Mouse (Mus musculus) bone marrow, adult 2 months (tissue): ENCODE measurements around the gene 4930572O03Rik. TPM values are rescaled to one million over a fixed set of nuclear protein-coding genes. Genes with fewer than 3 reads are reported as not detected.
"Not testable (repeated sequence)": the region's sequence is repeated elsewhere in the genome, so short reads cannot be mapped to it uniquely, and the experiment has no call there.

ENCODE experiments used
- H3K27ac ChIP-seq: fragments of 200-500 bp; 2 replicates; pipeline ENCODE4 v1.5.1; 2012; ENCODE audit warnings: low read depth, mild to moderate bottlenecking, control low read depth, inconsistent platforms, low read length; ENCODE audit not compliant: control insufficient read depth, poor library complexity, insufficient read depth
- H3K4me1 ChIP-seq: fragments of 200-500 bp; 2 replicates; pipeline ENCODE4 v1.6.1; 2011; ENCODE audit warnings: low read length; ENCODE audit not compliant: control insufficient read depth, insufficient read depth
- H3K4me3 ChIP-seq: fragments of 200-500 bp; replicated peaks from 2 replicates; pipeline ENCODE3; 2011; ENCODE audit warnings: mild to moderate bottlenecking, low read depth, low read length, control low read depth; ENCODE audit not compliant: control insufficient read depth
- WGBS: fragments of 180-500 bp; shearing (Covaris S2); methylation state at CpG from one replicate; pipeline ENCODE4 v1.1.7; 2018; 5-methylcytosine and 5-hydroxymethylcytosine counted together
- polyA plus RNA-seq: library from polyadenylated mRNA; stranded (reverse); fragments of >200 nt; gene quantifications from 2 replicates; pipeline ENCODE4 v1.2.4, GENCODE M21; 2011; ENCODE audit warnings: low replicate concordance; ENCODE audit not compliant: missing spikeins, insufficient read depth, insufficient read length

4930572O03Rik gene
- polyA plus RNA-seq: not detected in 2 replicates

GRCm38 (mm10) chr5:15656959-15657358 lies at the start of gene 4930572O03Rik:
4930572O03Rik (minus strand) TSS chr5:15657059.
- H3K4me3 ChIP-seq, H3K4me1 ChIP-seq, H3K27ac ChIP-seq: not testable (repeated sequence)
- 62% methylated on average over 1 of the region's 1 CpGs for WGBS

GRCm38 (mm10) chr5:15702891-15703290 lies 46.0 kb upstream of the 4930572O03Rik start:
- H3K27ac ChIP-seq: not testable (repeated sequence)

GRCm38 (mm10) chr5:15697719-15698118 lies 40.9 kb upstream of the 4930572O03Rik start:
- WGBS: 28% methylated on average over 2 of the region's 2 CpGs
- not testable (repeated sequence) for H3K27ac ChIP-seq, H3K4me1 ChIP-seq, H3K4me3 ChIP-seq

More at GRCm38 (mm10) chr5:15702891-15703290, 46.0 kb upstream of the 4930572O03Rik start:
- H3K4me3 ChIP-seq, H3K4me1 ChIP-seq: not testable (repeated sequence)
- 22% methylated on average over 5 of the region's 5 CpGs for WGBS

- H3K4me3 ChIP-seq, H3K27ac ChIP-seq: not testable (repeated sequence)
- 70% methylated on average over 4 of the region's 4 CpGs for WGBS
These were observed 35.0 kb upstream of the 4930572O03Rik start for GRCm38 (mm10) chr5:15691849-15692248.

GRCm38 (mm10) chr5:15690822-15691221 lies 34.0 kb upstream of the 4930572O03Rik start:
- H3K27ac ChIP-seq, H3K4me1 ChIP-seq, H3K4me3 ChIP-seq: not testable (repeated sequence)
- WGBS: 77% methylated on average over 4 of the region's 4 CpGs

More at GRCm38 (mm10) chr5:15691849-15692248, 35.0 kb upstream of the 4930572O03Rik start:
- not testable (repeated sequence) for H3K4me1 ChIP-seq

GRCm38 (mm10) chr5:15689659-15690213 lies 32.9 kb upstream of the 4930572O03Rik start:
- whole genome bisulfite sequencing: 67% methylated on average over 6 of the region's 6 CpGs
- not testable (repeated sequence) for H3K27ac ChIP-seq, H3K4me1 ChIP-seq, H3K4me3 ChIP-seq

- H3K4me3 ChIP-seq, H3K27ac ChIP-seq, H3K4me1 ChIP-seq: not testable (repeated sequence)
- WGBS: 54% methylated on average over 4 of the region's 4 CpGs
These were observed 32.2 kb upstream of the 4930572O03Rik start for GRCm38 (mm10) chr5:15688874-15689658.

- 73% methylated on average over 8 of the region's 10 CpGs for WGBS
- not testable (repeated sequence) for H3K4me3 ChIP-seq, H3K4me1 ChIP-seq, H3K27ac ChIP-seq
These were observed 24.6 kb upstream of the 4930572O03Rik start for GRCm38 (mm10) chr5:15681301-15682035.

- not testable (repeated sequence) for H3K4me1 ChIP-seq, H3K4me3 ChIP-seq, H3K27ac ChIP-seq
- WGBS: 58% methylated on average over 13 of the region's 13 CpGs
These were observed 23.4 kb upstream of the 4930572O03Rik start for GRCm38 (mm10) chr5:15679980-15680949.

GRCm38 (mm10) chr5:15678907-15679306 lies 22.0 kb upstream of the 4930572O03Rik start:
- 63% methylated on average over 2 of the region's 2 CpGs for WGBS
- not testable (repeated sequence) for H3K4me1 ChIP-seq, H3K27ac ChIP-seq, H3K4me3 ChIP-seq

- not testable (repeated sequence) for H3K4me1 ChIP-seq
- 78% methylated on average over 4 of the region's 4 CpGs for WGBS
These were observed 20.9 kb upstream of the 4930572O03Rik start for GRCm38 (mm10) chr5:15677750-15678149.

GRCm38 (mm10) chr5:15674429-15675244 lies 17.8 kb upstream of the 4930572O03Rik start:
- H3K4me3 ChIP-seq, H3K27ac ChIP-seq, H3K4me1 ChIP-seq: not testable (repeated sequence)
- 81% methylated on average over 5 of the region's 8 CpGs for WGBS

More at GRCm38 (mm10) chr5:15677750-15678149, 20.9 kb upstream of the 4930572O03Rik start:
- not testable (repeated sequence) for H3K27ac ChIP-seq, H3K4me3 ChIP-seq
